Mouse (Mus musculus): ENCODE results near the gene Lamc3. TPM values are rescaled to one million over a fixed set of nuclear protein-coding genes. Genes with fewer than 3 reads are reported as not detected.
A peak's percentile ranks its signal among the peaks of the same experiment; 100 is the strongest.

The Lamc3 gene
- total RNA-seq, 2 experiments from 2014 or later: 5.2 to 5.8 TPM

DNA sequence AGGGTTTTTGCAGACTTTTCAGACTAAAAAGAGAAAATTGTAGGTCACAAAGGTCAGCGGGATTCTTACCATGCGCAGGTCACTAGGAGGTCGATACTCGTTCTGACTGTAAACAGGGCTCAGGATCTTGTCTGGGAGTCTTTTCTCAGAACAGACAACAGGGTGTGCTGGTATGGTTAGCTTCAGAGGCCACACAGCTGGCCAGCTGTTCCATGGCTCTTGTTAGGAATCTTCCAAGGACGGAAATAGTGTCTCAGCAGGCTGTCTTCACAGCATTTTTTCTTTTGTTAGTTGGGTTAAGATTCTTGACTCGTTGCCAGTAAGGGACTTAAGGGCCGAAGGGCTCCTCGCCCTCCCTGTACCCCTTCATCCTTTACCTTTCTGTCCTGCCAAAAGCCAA lies 79.7 kb downstream of the Lamc3 start:
- DNase-seq (ENCODE audit: low spot score in 2 of 2): no peak

DNA sequence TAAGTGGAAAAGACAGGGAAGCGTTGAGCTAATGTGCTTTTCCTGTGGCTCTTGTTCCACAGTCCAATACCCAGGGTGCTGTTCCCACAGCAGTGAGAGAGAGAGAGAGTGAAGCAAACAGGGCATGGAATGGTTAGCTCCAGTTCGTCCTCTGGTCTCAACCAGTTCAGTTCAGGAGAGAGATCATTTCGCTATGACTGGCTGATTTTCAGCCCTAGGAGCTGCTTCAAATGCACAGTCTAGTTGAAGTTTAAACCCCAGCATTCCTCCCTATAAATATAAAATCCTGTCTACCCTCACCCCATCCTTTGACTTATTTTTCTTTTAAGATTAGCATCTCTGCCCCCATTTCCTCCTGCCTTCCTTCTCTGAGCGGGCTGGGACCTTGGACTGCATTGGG lies 85.5 kb downstream of the Lamc3 start:
- no peak for DNase-seq (ENCODE audit: low spot score in 2 of 2)

DNA sequence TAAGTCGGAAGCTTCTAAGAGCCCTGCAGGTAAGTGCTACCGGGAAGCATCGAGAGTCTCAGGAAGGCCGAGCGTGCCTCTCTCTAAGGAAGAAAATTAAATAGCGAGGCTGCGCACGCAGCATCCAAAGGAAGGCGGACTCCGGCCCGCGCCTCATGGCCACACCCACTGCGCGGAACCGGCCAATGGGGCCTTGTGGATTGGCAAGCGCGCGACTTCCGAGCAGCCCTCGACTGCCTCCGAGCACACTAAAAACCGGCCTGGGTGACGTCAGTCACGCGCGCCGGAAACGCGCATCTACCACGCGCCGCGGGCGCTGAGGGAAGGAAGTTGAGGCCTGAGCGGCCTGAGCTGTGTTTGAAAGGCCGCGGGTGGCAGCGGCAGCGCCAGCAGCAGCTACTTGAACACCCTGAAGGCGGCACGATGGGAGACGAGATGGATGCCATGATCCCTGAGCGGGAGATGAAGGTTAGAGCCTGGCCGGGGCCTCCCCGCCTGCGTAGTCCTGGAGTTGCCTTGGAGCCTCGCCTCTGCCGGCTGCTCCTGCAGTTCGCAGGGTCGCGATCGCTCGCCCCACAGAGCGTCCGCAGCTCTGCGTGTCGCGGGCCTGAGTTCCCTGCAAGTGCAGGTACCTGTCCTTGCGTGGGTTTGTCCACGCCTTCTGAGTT lies 87.2 kb downstream of the Lamc3 start, which contains the start of gene Nup214:
Gene Nup214 (plus strand): TSS at position 296 of the 668 bp plus-strand sequence.
- peak; percentile 99 to 100 for DNase-seq (ENCODE audit: low spot score in 2 of 2)

DNA sequence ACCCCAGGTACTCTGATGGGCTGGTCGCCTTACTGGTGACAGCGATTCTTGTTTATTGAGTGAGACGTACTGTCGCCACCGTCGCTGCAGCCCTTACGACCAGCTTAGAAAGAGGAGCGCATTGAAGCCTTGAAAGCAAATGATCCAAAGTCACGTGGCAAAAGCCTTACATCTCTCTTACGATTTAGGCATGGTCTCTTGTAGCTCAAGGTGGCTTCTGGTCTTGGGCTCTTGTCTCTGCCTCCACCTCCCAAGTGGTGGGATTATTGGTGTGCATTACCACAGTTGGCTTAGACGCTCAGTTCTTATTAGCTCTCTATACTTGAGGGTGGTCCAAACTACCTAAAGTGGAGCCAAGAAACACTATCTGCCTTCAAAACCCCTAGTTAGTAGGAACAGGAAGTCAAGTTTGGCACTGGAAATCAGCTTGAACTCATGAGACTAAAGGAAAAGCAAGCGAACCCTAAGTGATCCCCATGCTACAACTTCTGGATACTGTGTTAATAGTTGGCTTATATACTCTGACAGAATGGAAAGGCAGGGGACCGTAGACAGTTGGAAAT lies 87.8 kb downstream of the Lamc3 start:
- DNase-seq (ENCODE audit: low spot score in 2 of 2): no peak

DNA sequence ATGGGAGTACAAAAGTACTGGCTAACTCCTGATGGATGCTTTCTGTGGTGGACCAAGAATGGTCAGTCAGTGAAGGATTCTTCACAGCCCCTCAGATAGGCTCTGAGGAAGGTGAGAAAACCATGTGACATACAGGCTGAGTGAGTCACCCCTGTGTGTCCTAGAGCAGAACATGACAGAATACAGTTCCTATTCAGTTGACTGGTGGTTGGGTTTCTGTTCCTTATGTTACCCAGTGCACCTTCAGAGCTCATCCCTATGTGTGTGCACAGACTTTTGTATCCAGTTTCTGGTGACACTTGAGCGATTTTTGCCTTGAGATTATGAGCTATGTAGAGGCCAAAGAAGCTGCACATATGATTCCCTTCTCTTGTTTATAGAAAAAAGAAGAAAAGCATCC lies 100.7 kb downstream of the Lamc3 start:
- no peak for DNase-seq (ENCODE audit: low spot score in 2 of 2)

DNA sequence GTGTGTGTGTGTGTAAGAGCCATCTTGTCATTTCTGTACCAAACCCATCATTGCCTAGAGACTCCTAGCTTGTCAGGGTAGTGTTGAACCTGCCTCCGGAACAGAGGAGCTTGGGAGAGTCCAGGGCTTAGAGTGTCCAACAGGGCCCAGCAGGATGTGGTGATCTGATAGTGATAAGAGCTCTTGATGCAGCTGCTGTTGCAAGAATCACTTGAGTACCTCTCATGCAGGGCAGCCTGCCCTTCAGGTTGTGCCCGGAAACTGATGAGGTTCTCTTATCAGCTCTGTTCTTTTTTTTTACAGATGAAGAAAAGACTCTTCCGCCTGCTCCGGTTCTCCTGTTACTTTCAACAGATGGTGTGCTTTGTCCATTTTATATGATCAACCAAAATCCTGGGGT lies 103.9 kb downstream of the Lamc3 start:
- DNase-seq (ENCODE audit: low spot score in 2 of 2): no peak

DNA sequence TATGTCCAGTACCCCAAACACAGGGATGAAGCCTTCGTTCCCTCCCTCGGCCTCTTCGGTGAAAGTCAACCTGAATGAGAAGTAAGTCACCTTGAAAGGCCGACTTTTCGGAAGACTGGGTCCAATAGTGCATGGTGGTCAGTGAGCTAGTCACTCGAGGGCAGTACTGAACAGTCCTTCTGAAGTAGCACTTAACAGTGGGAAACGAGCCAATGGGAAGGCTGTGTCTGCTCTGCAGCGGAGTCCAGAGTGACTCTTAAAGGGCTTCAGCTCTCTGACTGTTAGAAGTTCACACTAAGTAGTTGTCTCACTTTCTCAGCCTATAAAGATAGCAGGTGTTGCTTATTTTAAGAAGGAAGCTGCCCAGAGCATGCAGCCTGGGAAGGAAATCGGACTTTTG lies 107.8 kb downstream of the Lamc3 start:
- DNase-seq (ENCODE audit: low spot score in 2 of 2): no peak

DNA sequence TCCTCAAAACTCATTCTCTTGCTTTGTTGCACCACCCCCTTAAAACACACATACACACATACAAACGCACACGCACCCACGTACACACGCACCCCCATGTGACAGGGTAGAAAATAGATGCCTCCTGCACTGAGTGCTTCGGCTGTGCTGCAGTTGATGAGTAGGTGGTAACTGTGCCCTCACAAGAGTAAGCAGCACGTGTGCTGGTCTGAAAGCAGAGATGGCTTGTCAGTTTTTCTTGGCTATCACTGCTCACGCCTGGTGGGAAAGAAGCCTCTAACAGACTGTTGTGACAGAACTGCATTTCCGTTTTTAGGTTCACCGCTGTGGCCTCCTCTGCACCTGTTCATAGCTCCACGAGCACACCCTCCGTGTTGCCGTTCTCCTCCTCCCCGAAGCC lies 109.0 kb downstream of the Lamc3 start:
- DNase-seq (ENCODE audit: low spot score in 2 of 2): peak; percentile 73 to 84

Other genes with a start within 250 kb of the Lamc3 start
- gene Prdm12, start 247.3 kb upstream of the Lamc3 start, total RNA-seq (2021): under 1 TPM; 0.30 to 0.37 TPM
- gene Exosc2, start 216.6 kb upstream of the Lamc3 start, total RNA-seq (2021): 10 to 100 TPM; 21.8 to 22.3 TPM
- gene Abl1, start 198.9 kb upstream of the Lamc3 start, total RNA-seq (2021): 10 to 100 TPM; 42.5 to 46.0 TPM
- not detected for gene Qrfp, start 76.7 kb upstream of the Lamc3 start, total RNA-seq (2021)
- 100 to 1,000 TPM; 121 to 127 TPM for gene Fibcd1, start 41.3 kb upstream of the Lamc3 start, total RNA-seq (2021)
- gene Aif1l, start 62.8 kb downstream of the Lamc3 start, total RNA-seq (2021): 1 to 10 TPM; 8.0 to 9.2 TPM
- gene Nup214, start 87.1 kb downstream of the Lamc3 start, total RNA-seq (2021): 10 to 100 TPM; 54.3 to 59.0 TPM
- gene Fam78a, start 197.6 kb downstream of the Lamc3 start, total RNA-seq (2021): 1 to 10 TPM; 4.1 to 5.5 TPM
- 10 to 100 TPM; 24.1 to 26.1 TPM for gene Plpp7, start 208.2 kb downstream of the Lamc3 start, total RNA-seq (2021)

Measured in layer of hippocampus, adult 18-20 months (tissue).